Mouse (Mus musculus) intestine, postnatal 0 days (tissue): ENCODE results near the gene Fam90a1a. TPM values are rescaled to one million over a fixed set of nuclear protein-coding genes. Genes with fewer than 3 reads are reported as not detected.
"Not testable (repeated sequence)": the region's sequence is repeated elsewhere in the genome, so short reads cannot be mapped to it uniquely, and the experiment has no call there.

Experiments used
- ATAC-seq: fragments of 200-750 bp; cut with Nextera tagmentation; 2 replicates; pipeline ENCODE4 v1.8.0; 2017; ENCODE audit warnings: mild to moderate bottlenecking, moderate TSS enrichment, moderate library complexity
- H3K27ac ChIP-seq: fragments of 300-500 bp; sonication (generic); 2 replicates; pipeline ENCODE4 v1.5.1; 2014; ENCODE audit warnings: mild to moderate bottlenecking, low read depth, low read length, moderate library complexity
- H3K27me3 ChIP-seq: fragments of 300-500 bp; sonication (generic); replicated peaks from 2 replicates; pipeline ENCODE4 v1.6.1; 2014; ENCODE audit warnings: low read length, mixed read lengths; ENCODE audit not compliant: control insufficient read depth, insufficient read depth
- H3K36me3 ChIP-seq: fragments of 300-500 bp; sonication (generic); 2 replicates; pipeline ENCODE4 v1.6.1; 2014; ENCODE audit warnings: mild to moderate bottlenecking, moderate library complexity; ENCODE audit not compliant: control insufficient read depth, insufficient read depth
- H3K4me1 ChIP-seq: fragments of 300-500 bp; sonication (generic); replicated peaks from 2 replicates; pipeline ENCODE4 v1.6.1; 2014; ENCODE audit warnings: antibody characterized with exemption, low read length, mixed read lengths; ENCODE audit not compliant: control insufficient read depth, insufficient read depth
- H3K4me2 ChIP-seq: fragments of 300-500 bp; sonication (generic); replicated peaks from 2 replicates; pipeline ENCODE4 v1.6.1; 2014; ENCODE audit warnings: low read depth, mild to moderate bottlenecking, moderate library complexity
- H3K4me3 ChIP-seq: fragments of 300-500 bp; sonication (generic); 2 replicates; pipeline ENCODE4 v1.5.1; 2014; ENCODE audit warnings: low read depth, low read length
- H3K9ac ChIP-seq: fragments of 300-500 bp; sonication (generic); 2 replicates; pipeline ENCODE4 v1.6.1; 2014; ENCODE audit warnings: mild to moderate bottlenecking, low read depth, low read length
- H3K9me3 ChIP-seq: fragments of 300-500 bp; sonication (generic); 2 replicates; pipeline ENCODE4 v1.6.1; 2016; ENCODE audit warnings: mixed run types; ENCODE audit not compliant: control insufficient read depth
- CTCF ChIP-seq: sonication (generic); IDR thresholded peaks from 2 replicates; pipeline ENCODE4 v1.5.1; 2016; ENCODE audit warnings: low read depth, mild to moderate bottlenecking, control low read depth, antibody characterized with exemption, moderate library complexity
- WGBS: fragments of 180-500 bp; shearing (Covaris S2); extraction: QIAGEN DNeasy Blood & Tissue Kit; methylation state at CpG from one replicate; pipeline ENCODE4 v1.1.7; 2014; 5-methylcytosine and 5-hydroxymethylcytosine counted together
- polyA plus RNA-seq: library from polyadenylated mRNA; unstranded; fragments of >200 nt; fragmentation: Nextera tagmentation; extraction: Ambion mirVana; gene quantifications from 2 replicates; pipeline ENCODE4 v1.2.1, GENCODE M21; 2015

The Fam90a1a gene
- polyA plus RNA-seq: not detected in 2 replicates

DNA sequence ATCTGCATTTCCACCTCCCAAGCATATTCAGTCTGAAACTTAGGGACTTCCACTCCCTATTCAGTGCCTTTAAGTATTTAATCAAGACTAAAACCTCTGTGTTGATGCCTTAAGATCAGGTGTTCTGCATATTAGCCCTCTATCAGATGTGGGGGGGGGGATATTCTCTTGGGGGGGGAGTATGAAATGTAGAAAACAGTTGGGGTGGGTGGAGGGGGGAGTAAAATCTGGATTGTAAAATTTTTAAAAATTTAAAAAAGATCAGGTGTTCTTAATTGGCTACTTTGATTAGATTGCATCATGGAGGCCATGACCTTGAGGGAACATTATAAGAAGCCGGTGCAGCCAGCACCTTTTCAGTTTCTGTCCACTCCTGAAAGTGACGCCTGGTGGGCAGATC lies at the start of gene Fam90a1a:
Gene Fam90a1a (plus strand): TSS at position 301 of the 400 bp plus-strand sequence.
- no peak for TF ChIP-seq CTCF
- no peak within 1 kb of the TSS for H3K9ac ChIP-seq
- H3K9me3 ChIP-seq: no peaks in the 10 kb centered on the region
- H3K36me3 ChIP-seq: no peaks in the 10 kb centered on the region
- no peaks in the 10 kb centered on the region for H3K27me3 ChIP-seq
- no peak within 1 kb of the TSS for H3K27ac ChIP-seq
- no peak within 1 kb of the TSS for H3K4me3 ChIP-seq
- WGBS: 89% methylated on average over 2 of the region's 2 CpGs
- no peak within 1 kb of the TSS for H3K4me2 ChIP-seq
- H3K4me1 ChIP-seq: no peaks in the 10 kb centered on the region
- ATAC-seq: no peak

GRCm38 (mm10) chr8:21911931-21912330 lies 46.6 kb upstream of the Fam90a1a start:
- H3K27ac ChIP-seq: no peak overlapping the region
- H3K4me3 ChIP-seq: no peak overlapping the region
- no peaks in the 10 kb centered on the region for H3K4me1 ChIP-seq
- H3K36me3 ChIP-seq: no peaks in the 10 kb centered on the region
- H3K9ac ChIP-seq: no peak overlapping the region
- TF ChIP-seq CTCF: no peak
- no peak for ATAC-seq
- no peak overlapping the region for H3K4me2 ChIP-seq
- 16% methylated on average over 1 of the region's 1 CpGs for WGBS
- H3K9me3 ChIP-seq: no peaks in the 10 kb centered on the region
- no peaks in the 10 kb centered on the region for H3K27me3 ChIP-seq

DNA sequence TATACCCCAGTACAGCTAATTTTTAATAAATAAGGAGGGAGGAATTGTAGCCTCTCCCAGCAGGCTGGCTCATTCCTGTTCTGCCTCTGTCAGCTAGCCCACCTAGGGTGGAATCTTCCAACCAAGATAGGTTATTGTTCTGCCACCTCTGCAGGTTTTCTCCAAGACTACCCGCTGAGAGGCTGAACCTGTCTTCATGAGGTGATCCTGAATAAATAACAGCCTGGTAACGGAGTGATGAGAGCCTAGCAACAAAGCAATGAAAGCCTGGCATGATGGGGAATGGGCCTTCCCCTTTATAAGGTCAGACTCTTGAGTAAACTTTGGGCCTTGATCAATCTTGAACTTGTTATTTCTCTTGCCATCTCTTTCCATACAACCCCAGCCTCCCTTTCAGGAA lies 46.0 kb upstream of the Fam90a1a start:
- H3K36me3 ChIP-seq: no peaks in the 10 kb centered on the region
- no peaks in the 10 kb centered on the region for H3K27me3 ChIP-seq
- no peak overlapping the region for H3K4me3 ChIP-seq
- no peaks in the 10 kb centered on the region for H3K4me1 ChIP-seq
- H3K9ac ChIP-seq: no peak overlapping the region
- H3K9me3 ChIP-seq: no peaks in the 10 kb centered on the region
- 35% methylated on average over 2 of the region's 2 CpGs for WGBS
- no peak overlapping the region for H3K4me2 ChIP-seq
- no peak for ATAC-seq
- no peak overlapping the region for H3K27ac ChIP-seq
- no peak for TF ChIP-seq CTCF

GRCm38 (mm10) chr8:21915625-21916024 lies 42.9 kb upstream of the Fam90a1a start:
- no peaks in the 10 kb centered on the region for H3K9me3 ChIP-seq
- no peak for TF ChIP-seq CTCF
- no peaks in the 10 kb centered on the region for H3K36me3 ChIP-seq
- H3K4me2 ChIP-seq: no peak overlapping the region
- H3K4me3 ChIP-seq: no peak overlapping the region
- no peaks in the 10 kb centered on the region for H3K4me1 ChIP-seq
- H3K27me3 ChIP-seq: no peaks in the 10 kb centered on the region
- H3K9ac ChIP-seq: no peak overlapping the region
- WGBS: 87% methylated on average over 3 of the region's 3 CpGs
- ATAC-seq: no peak
- H3K27ac ChIP-seq: no peak overlapping the region

- H3K9ac ChIP-seq, H3K4me3 ChIP-seq, H3K4me2 ChIP-seq, ATAC-seq, H3K27ac ChIP-seq, H3K4me1 ChIP-seq, H3K27me3 ChIP-seq, H3K9me3 ChIP-seq, H3K36me3 ChIP-seq: not testable (repeated sequence)
- WGBS: 85% methylated on average over 3 of the region's 3 CpGs
Measured at GRCm38 (mm10) chr8:21930754-21931153, 27.8 kb upstream of the Fam90a1a start.

DNA sequence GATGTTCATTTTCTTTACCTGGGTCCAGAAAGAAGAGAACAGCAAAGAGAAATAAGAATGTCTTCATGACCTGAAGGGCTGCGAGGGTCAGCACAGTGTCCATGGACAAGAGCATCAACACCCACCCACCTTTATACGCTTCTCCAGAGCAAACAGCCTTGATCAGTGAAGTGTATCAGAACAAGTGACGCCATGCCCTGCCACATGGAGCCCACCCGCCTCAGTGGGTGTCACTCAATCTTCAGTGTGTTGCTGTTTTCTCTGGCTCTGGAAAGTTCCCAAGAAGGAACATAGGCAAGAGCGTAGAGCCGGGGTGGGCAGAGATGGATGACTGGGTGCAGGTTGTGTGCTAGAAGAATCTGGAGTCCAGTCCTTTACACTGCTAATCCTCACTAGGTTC lies 25.9 kb upstream of the Fam90a1a start, which contains the start of gene Defb15:
Gene Defb15 (minus strand): TSS at position 101 of the 400 bp plus-strand sequence.
- Histone ChIP-seq H3K27me3 (no peaks in the 10 kb centered on the region), H3K9ac (no peak within 1 kb of the TSS), H3K9me3 (no peaks in the 10 kb centered on the region), H3K36me3 (no peaks in the 10 kb centered on the region), H3K4me1 (no peaks in the 10 kb centered on the region), H3K27ac (no peak within 1 kb of the TSS), H3K4me3 (no peak within 1 kb of the TSS), H3K4me2 (no peak within 1 kb of the TSS)
- WGBS: 91% methylated on average over 6 of the region's 6 CpGs
- no peak for ATAC-seq
- no peak for TF ChIP-seq CTCF

GRCm38 (mm10) chr8:21938052-21938451 lies 20.5 kb upstream of the Fam90a1a start, which contains the start of gene Defb35:
Defb35 (plus strand) TSS chr8:21938352.
- not testable (repeated sequence) for H3K9me3 ChIP-seq, H3K36me3 ChIP-seq, H3K9ac ChIP-seq, ATAC-seq, H3K4me3 ChIP-seq, H3K27me3 ChIP-seq, H3K27ac ChIP-seq, H3K4me2 ChIP-seq, H3K4me1 ChIP-seq
- 85% methylated on average over 4 of the region's 4 CpGs for WGBS
